Mouse (Mus musculus): ENCODE results near the gene Abhd14a. TPM values are rescaled to one million over a fixed set of nuclear protein-coding genes. Genes with fewer than 3 reads are reported as not detected.
A peak's percentile ranks its signal among the peaks of the same experiment; 100 is the strongest.

The Abhd14a gene
- polyA plus RNA-seq, 1 experiment from 2014 or later: 20.8 TPM

DNA sequence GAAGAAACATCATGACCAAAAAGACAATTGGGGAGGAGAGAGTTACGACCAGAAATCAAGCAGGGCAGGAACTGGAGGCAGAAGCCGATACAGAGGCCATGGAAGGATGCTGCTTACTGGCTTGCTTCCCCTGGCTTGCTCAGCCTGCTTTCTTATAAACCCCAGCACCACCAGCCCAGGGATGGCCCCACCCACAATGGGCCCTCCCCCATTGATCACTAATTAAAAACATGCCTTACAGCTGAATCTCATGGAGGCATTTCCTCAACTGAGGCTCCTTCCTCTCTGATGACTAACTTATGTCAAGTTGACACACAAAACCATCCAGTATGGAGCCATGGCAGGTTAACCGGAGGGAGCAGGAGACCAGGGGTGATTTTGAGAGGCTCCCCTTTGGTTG is 47.7 kb downstream of the Abhd14a start:
- ATAC-seq: no peak
- no peak overlapping the region for H3K4me3 ChIP-seq (ENCODE audit: low read depth, low read length)
- H3K9me3 ChIP-seq (ENCODE audit: control insufficient read depth): no peaks in the 10 kb centered on the region
- no peaks in the 10 kb centered on the region for H3K27me3 ChIP-seq (replicated peaks; ENCODE audit: control insufficient read depth, insufficient read depth, low read length)
- no peaks in the 10 kb centered on the region for H3K4me1 ChIP-seq (replicated peaks; ENCODE audit: control insufficient read depth, insufficient read depth, low read length)
- 82% methylated on average over 3 of the region's 3 CpGs for WGBS
- H3K4me2 ChIP-seq (replicated peaks; ENCODE audit: low read depth): no peak overlapping the region
- no peak for TF ChIP-seq CTCF (IDR thresholded peaks at IDR 0.05; ENCODE audit: low read depth)
- H3K9ac ChIP-seq (ENCODE audit: low read depth, low read length): no peak overlapping the region
- H3K36me3 ChIP-seq (ENCODE audit: control insufficient read depth, insufficient read depth): no peaks in the 10 kb centered on the region
- H3K27ac ChIP-seq (ENCODE audit: low read depth, low read length): no peak overlapping the region

DNA sequence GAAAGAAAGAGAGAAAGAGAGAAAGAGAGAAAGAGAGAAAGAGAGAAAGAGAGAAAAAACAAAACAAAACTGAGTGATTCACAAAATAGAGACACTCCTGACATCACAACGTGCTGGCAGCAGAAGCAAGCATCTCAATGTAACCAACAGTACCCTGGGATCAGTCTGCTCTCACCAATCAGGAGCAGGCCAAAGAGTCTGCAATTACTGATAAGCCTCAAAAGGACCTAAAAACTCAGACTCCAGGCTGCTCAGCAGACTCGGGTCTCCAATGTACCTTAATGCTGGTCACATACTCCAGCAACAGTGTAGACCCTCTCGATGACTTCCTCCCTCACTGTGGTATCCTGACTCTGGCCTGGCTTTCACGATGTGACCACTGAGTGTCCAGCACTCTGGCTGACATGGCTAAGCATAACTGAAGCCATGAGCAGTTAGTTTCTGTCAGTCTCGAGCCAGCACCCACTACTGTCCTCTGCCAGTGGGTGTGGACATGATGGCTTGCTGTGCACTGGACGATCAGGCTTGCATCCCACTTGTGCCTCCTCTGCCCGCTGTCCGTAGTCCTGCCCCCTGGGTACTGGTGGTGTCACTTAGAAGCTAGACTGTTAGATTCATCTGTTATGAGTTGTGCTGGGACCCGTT is 48.7 kb downstream of the Abhd14a start:
- 59% methylated on average over 9 of the region's 9 CpGs for WGBS
- Histone ChIP-seq H3K9ac (ENCODE audit: low read depth, low read length) (no peak overlapping the region), H3K27ac (ENCODE audit: low read depth, low read length) (no peak overlapping the region), H3K27me3 (replicated peaks; ENCODE audit: control insufficient read depth, insufficient read depth, low read length) (no peaks in the 10 kb centered on the region), H3K36me3 (ENCODE audit: control insufficient read depth, insufficient read depth) (no peaks in the 10 kb centered on the region), H3K4me2 (replicated peaks; ENCODE audit: low read depth) (no peak overlapping the region), H3K4me1 (replicated peaks; ENCODE audit: control insufficient read depth, insufficient read depth, low read length) (no peaks in the 10 kb centered on the region), H3K9me3 (ENCODE audit: control insufficient read depth) (no peaks in the 10 kb centered on the region), H3K4me3 (ENCODE audit: low read depth, low read length) (no peak overlapping the region)
- 0 out of 2 replicates have a peak, but pooled peaks have one; percentile 23 for ATAC-seq
- no peak for TF ChIP-seq CTCF (IDR thresholded peaks at IDR 0.05; ENCODE audit: low read depth)

DNA sequence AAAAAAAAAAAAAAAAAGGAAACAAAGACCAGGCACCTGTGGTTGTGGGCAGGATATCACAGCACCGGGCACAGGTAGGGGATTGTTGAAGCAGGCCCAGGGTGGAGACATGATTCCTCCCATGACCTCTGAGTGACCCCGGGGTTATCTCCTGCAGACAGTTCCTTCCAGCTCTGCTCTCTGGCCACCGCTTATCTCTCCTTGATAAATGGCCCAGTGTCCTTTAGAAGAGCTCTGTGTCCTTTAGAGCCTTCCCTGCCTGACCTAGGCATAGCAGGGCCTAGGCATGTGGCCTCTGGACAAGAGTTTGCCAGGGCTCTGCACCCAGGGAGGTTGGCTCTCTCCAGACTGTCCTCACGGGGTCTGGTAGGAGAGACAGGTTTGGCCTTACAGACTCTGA is 49.7 kb downstream of the Abhd14a start:
- Histone ChIP-seq H3K9ac (ENCODE audit: low read depth, low read length) (no peak overlapping the region), H3K4me2 (replicated peaks; ENCODE audit: low read depth) (no peak overlapping the region), H3K36me3 (ENCODE audit: control insufficient read depth, insufficient read depth) (no peaks in the 10 kb centered on the region), H3K27me3 (replicated peaks; ENCODE audit: control insufficient read depth, insufficient read depth, low read length) (no peaks in the 10 kb centered on the region), H3K4me3 (ENCODE audit: low read depth, low read length) (no peak overlapping the region), H3K27ac (ENCODE audit: low read depth, low read length) (no peak overlapping the region), H3K4me1 (replicated peaks; ENCODE audit: control insufficient read depth, insufficient read depth, low read length) (no peaks in the 10 kb centered on the region), H3K9me3 (ENCODE audit: control insufficient read depth) (no peaks in the 10 kb centered on the region)
- WGBS: 38% methylated on average over 4 of the region's 4 CpGs
- ATAC-seq: no peak
- no peak for TF ChIP-seq CTCF (IDR thresholded peaks at IDR 0.05; ENCODE audit: low read depth)

DNA sequence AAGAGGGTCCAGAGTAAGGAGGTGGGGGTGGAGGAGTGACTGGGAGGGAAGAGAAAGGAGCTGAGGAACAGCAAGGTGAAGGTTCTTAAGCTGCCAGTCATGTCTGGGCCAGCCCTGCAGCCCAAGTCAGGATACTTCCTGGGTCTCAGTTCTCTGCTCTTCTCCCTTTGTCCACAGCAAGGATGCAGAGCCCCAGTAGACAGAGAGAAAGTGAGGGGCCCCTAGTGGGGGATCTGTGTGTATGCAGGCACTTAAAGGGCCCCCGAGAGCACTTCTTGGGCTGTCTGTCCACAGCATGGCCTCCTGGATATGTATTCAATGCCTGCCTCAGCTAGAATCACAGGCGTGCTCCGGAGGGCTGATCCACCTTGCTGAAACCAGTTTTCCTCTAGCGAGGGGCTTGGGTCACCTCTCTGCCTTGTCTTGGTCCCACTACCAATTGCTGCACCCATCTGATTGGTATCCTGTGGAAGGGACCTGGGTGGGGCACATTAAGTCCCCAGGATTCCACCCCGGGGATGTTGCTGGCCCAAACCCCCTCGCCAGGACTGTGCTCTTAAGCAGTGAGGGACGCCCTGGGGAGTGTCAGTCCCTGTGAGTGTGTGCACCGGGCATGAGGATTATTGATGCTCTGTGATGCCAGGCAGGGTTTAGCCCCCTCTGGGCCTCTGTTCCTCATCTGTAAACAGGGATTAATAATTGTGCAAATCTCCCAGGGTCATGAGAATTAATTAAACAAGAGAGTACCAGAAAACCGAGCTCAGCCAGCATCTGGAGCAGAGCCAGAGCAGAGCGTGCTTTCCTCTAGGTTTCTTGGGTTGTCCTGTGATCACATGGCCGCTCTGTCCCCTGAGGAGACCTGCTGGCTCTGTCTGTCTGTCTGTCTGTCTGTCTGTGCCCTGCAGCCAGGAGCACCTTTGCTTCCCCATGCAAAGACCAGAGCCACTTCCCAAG is 52.6 kb downstream of the Abhd14a start:
- WGBS: 55% methylated on average over 11 of the region's 11 CpGs

DNA sequence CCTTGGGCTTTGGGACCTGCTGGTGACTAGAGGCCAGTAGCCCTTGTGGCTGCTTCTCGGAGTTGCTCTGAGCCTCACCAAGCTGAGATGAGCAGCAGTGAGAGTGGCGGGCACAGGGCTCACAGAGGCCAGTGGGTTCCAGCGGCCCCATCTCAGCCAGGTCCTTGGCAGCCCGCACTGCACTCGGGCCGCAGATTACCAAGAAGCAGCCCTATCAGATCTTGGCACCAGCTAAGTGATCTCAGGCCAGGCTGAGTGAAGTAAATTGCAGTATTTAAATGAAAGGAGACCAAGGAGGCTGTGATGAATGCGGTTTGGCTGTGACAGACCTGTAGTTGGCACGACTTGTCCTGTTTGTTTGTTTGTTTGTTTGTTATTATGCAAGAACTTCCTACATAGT is 53.9 kb downstream of the Abhd14a start:
- H3K4me1 ChIP-seq (replicated peaks; ENCODE audit: control insufficient read depth, insufficient read depth, low read length): no peaks in the 10 kb centered on the region
- no peak overlapping the region for H3K27ac ChIP-seq (ENCODE audit: low read depth, low read length)
- H3K4me3 ChIP-seq (ENCODE audit: low read depth, low read length): no peak overlapping the region
- TF ChIP-seq CTCF (IDR thresholded peaks at IDR 0.05; ENCODE audit: low read depth): no peak
- no peak overlapping the region for H3K4me2 ChIP-seq (replicated peaks; ENCODE audit: low read depth)
- WGBS: 89% methylated on average over 8 of the region's 8 CpGs
- no peak for ATAC-seq
- no peak overlapping the region for H3K9ac ChIP-seq (ENCODE audit: low read depth, low read length)
- H3K27me3 ChIP-seq (replicated peaks; ENCODE audit: control insufficient read depth, insufficient read depth, low read length): no peaks in the 10 kb centered on the region
- no peaks in the 10 kb centered on the region for H3K9me3 ChIP-seq (ENCODE audit: control insufficient read depth)
- no peaks in the 10 kb centered on the region for H3K36me3 ChIP-seq (ENCODE audit: control insufficient read depth, insufficient read depth)

More for the DNA sequence above, 52.6 kb downstream of the Abhd14a start:
- no peaks in the 10 kb centered on the region for H3K36me3 ChIP-seq (ENCODE audit: control insufficient read depth, insufficient read depth)
- no peak overlapping the region for H3K9ac ChIP-seq (ENCODE audit: low read depth, low read length)
- no peaks in the 10 kb centered on the region for H3K4me1 ChIP-seq (replicated peaks; ENCODE audit: control insufficient read depth, insufficient read depth, low read length)
- peak; percentile 26 for ATAC-seq
- H3K27me3 ChIP-seq (replicated peaks; ENCODE audit: control insufficient read depth, insufficient read depth, low read length): no peaks in the 10 kb centered on the region
- no peak overlapping the region for H3K4me2 ChIP-seq (replicated peaks; ENCODE audit: low read depth)
- H3K27ac ChIP-seq (ENCODE audit: low read depth, low read length): no peak overlapping the region
- TF ChIP-seq CTCF (IDR thresholded peaks at IDR 0.05; ENCODE audit: low read depth): peak; percentile 64
- no peak overlapping the region for H3K4me3 ChIP-seq (ENCODE audit: low read depth, low read length)
- H3K9me3 ChIP-seq (ENCODE audit: control insufficient read depth): no peaks in the 10 kb centered on the region

DNA sequence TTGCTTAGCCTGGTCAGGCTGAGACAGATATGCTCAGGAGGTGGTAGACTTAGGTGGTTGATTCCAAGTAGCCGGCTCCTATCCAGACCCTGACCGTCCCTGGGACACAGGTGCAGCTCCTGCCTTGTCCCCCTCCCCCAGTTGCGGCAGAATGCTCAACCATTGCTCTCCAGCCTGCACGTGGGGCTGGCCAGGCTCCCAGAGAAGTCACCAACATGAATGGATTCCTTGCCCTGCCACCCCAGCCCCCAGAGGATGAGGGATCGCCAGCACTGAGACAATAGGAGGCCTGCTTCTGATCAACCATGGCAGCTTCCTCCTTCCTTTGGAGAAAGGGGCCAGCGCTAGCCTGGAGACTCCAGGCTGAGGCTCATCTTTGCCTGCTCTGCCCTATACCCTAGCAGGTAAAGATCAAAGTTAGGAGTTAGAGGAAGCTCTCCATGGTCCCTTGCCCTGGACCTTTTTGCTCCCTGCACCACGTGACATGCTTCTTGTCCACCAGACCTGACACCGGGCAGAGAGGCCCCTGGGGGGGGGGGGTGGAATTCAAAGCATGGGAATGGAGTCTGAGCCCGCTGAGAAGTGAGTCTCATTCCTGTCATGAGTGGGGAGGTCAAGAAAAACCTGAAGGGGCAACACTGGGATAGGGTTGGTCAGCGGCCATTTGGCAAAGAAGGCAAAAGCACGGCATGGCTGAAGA is 54.5 kb downstream of the Abhd14a start:
- Histone ChIP-seq H3K9me3 (ENCODE audit: control insufficient read depth) (no peaks in the 10 kb centered on the region), H3K4me1 (replicated peaks; ENCODE audit: control insufficient read depth, insufficient read depth, low read length) (no peaks in the 10 kb centered on the region), H3K4me2 (replicated peaks; ENCODE audit: low read depth) (no peak overlapping the region), H3K36me3 (ENCODE audit: control insufficient read depth, insufficient read depth) (no peaks in the 10 kb centered on the region), H3K27ac (ENCODE audit: low read depth, low read length) (no peak overlapping the region), H3K9ac (ENCODE audit: low read depth, low read length) (no peak overlapping the region), H3K4me3 (ENCODE audit: low read depth, low read length) (no peak overlapping the region), H3K27me3 (replicated peaks; ENCODE audit: control insufficient read depth, insufficient read depth, low read length) (no peaks in the 10 kb centered on the region)
- 67% methylated on average over 11 of the region's 11 CpGs for WGBS
- TF ChIP-seq CTCF (IDR thresholded peaks at IDR 0.05; ENCODE audit: low read depth): no peak
- ATAC-seq: no peak

Other genes starting within 250 kb of the Abhd14a start
- gene Ppm1m, start 247.9 kb downstream of the Abhd14a start, polyA plus RNA-seq (2015; fragmentation: Nextera tagmentation; extraction: Ambion mirVana): 10.0 and 10.8 TPM in 2 replicates
- gene Twf2, start 244.6 kb downstream of the Abhd14a start, polyA plus RNA-seq (2015; fragmentation: Nextera tagmentation; extraction: Ambion mirVana): 21.9 and 25.6 TPM in 2 replicates
- 0.08 and 0.09 TPM in 2 replicates for gene Tlr9, start 225.1 kb downstream of the Abhd14a start, polyA plus RNA-seq (2015; fragmentation: Nextera tagmentation; extraction: Ambion mirVana)
- 81.2 and 82.9 TPM in 2 replicates for gene Alas1, start 199.0 kb downstream of the Abhd14a start, polyA plus RNA-seq (2015; fragmentation: Nextera tagmentation; extraction: Ambion mirVana)
- 11.5 and 12.3 TPM in 2 replicates for gene Poc1a, start 166.6 kb downstream of the Abhd14a start, polyA plus RNA-seq (2015; fragmentation: Nextera tagmentation; extraction: Ambion mirVana)
- gene Dusp7, start 79.0 kb downstream of the Abhd14a start, polyA plus RNA-seq (2015; fragmentation: Nextera tagmentation; extraction: Ambion mirVana): 4.6 TPM in 2 replicates
- gene Rpl29, start 18.2 kb downstream of the Abhd14a start, polyA plus RNA-seq (2015; fragmentation: Nextera tagmentation; extraction: Ambion mirVana): 539 and 575 TPM in 2 replicates
- gene Acy1, start 9.4 kb downstream of the Abhd14a start, polyA plus RNA-seq (2015; fragmentation: Nextera tagmentation; extraction: Ambion mirVana): 42.2 and 43.2 TPM in 2 replicates
- 35.9 and 38.1 TPM in 2 replicates for gene Abhd14b, start 219 bp downstream of the Abhd14a start, polyA plus RNA-seq (2015; fragmentation: Nextera tagmentation; extraction: Ambion mirVana)
- gene Pcbp4, start 5.6 kb upstream of the Abhd14a start, polyA plus RNA-seq (2015; fragmentation: Nextera tagmentation; extraction: Ambion mirVana): 13.8 and 15.7 TPM in 2 replicates
- 0.17 and 0.26 TPM in 2 replicates for gene Gpr62, start 18.3 kb upstream of the Abhd14a start, polyA plus RNA-seq (2015; fragmentation: Nextera tagmentation; extraction: Ambion mirVana)
- gene Rrp9, start 28.3 kb upstream of the Abhd14a start, polyA plus RNA-seq (2015; fragmentation: Nextera tagmentation; extraction: Ambion mirVana): 17.7 and 19.4 TPM in 2 replicates
- gene Parp3, start 29.3 kb upstream of the Abhd14a start, polyA plus RNA-seq (2015; fragmentation: Nextera tagmentation; extraction: Ambion mirVana): 2.5 and 3.8 TPM in 2 replicates
- gene Iqcf1, start 52.3 kb upstream of the Abhd14a start, polyA plus RNA-seq (2015; fragmentation: Nextera tagmentation; extraction: Ambion mirVana): not detected in 2 replicates
- gene Iqcf5, start 66.9 kb upstream of the Abhd14a start, polyA plus RNA-seq (2015; fragmentation: Nextera tagmentation; extraction: Ambion mirVana): not detected in 2 replicates
- not detected in 2 replicates for gene Iqcf3, start 114.0 kb upstream of the Abhd14a start, polyA plus RNA-seq (2015; fragmentation: Nextera tagmentation; extraction: Ambion mirVana)
- not detected in 2 replicates for gene Iqcf4, start 123.3 kb upstream of the Abhd14a start, polyA plus RNA-seq (2015; fragmentation: Nextera tagmentation; extraction: Ambion mirVana)
- not detected in 2 replicates for gene Iqcf6, start 178.9 kb upstream of the Abhd14a start, polyA plus RNA-seq (2015; fragmentation: Nextera tagmentation; extraction: Ambion mirVana)
- gene Grm2, start 208.4 kb upstream of the Abhd14a start, polyA plus RNA-seq (2015; fragmentation: Nextera tagmentation; extraction: Ambion mirVana): not detected in 2 replicates
- gene Tex264, start 238.2 kb upstream of the Abhd14a start, polyA plus RNA-seq (2015; fragmentation: Nextera tagmentation; extraction: Ambion mirVana): 100 and 109 TPM in 2 replicates

Data from intestine, postnatal 0 days (tissue).